Mouse (Mus musculus) heart, adult 2 months (tissue): ENCODE data around the gene Trim50. TPM values are rescaled to one million over a fixed set of nuclear protein-coding genes. Genes with fewer than 3 reads are reported as not detected.

ENCODE experiments used
- DNase-seq, 2 experiments: peaks; one replicate each; pipeline ENCODE4 v3.0.0; 2021
- H3K27ac ChIP-seq: fragments of 200-600 bp; 2 replicates; pipeline ENCODE4 v1.8.1; 2022
- H3K27me3 ChIP-seq: fragments of 200-500 bp; 2 replicates; pipeline ENCODE4 v1.6.1; 2012; ENCODE audit warnings: mild to moderate bottlenecking, low read length, inconsistent platforms, mixed read lengths; ENCODE audit not compliant: control insufficient read depth, insufficient read depth
- H3K36me3 ChIP-seq: fragments of 200-500 bp; 2 replicates; pipeline ENCODE4 v1.6.1; 2012; ENCODE audit warnings: low read length, inconsistent platforms; ENCODE audit not compliant: control insufficient read depth, insufficient read depth
- H3K4me1 ChIP-seq: fragments of 200-500 bp; 2 replicates; pipeline ENCODE4 v1.6.1; 2011; ENCODE audit warnings: low read length; ENCODE audit not compliant: control insufficient read depth, insufficient read depth
- H3K4me3 ChIP-seq: fragments of 200-600 bp; 2 replicates; pipeline ENCODE4 v1.8.1; 2022
- H3K79me2 ChIP-seq: fragments of 200-500 bp; replicated peaks from 2 replicates; pipeline ENCODE4 v1.6.1; 2012; ENCODE audit warnings: mild to moderate bottlenecking, inconsistent platforms, low read length, moderate library complexity, mixed read lengths; ENCODE audit not compliant: control insufficient read depth, insufficient read depth
- H3K9ac ChIP-seq: fragments of 200-500 bp; 2 replicates; pipeline ENCODE4 v1.6.1; 2012; ENCODE audit warnings: low read depth, mild to moderate bottlenecking, control low read depth, inconsistent platforms, low read length, mixed read lengths
- CTCF ChIP-seq: fragments of 200-600 bp; IDR thresholded peaks from 2 replicates; pipeline ENCODE4 v1.8.1; 2022; ENCODE audit warnings: antibody characterized with exemption, mild to moderate bottlenecking, moderate library complexity
- EP300 ChIP-seq: fragments of 200-500 bp; IDR thresholded peaks from 2 replicates; pipeline ENCODE4 v1.6.1; 2011; ENCODE audit warnings: low read depth, low read length, control low read depth; ENCODE audit not compliant: insufficient read depth
- POLR2A ChIP-seq: fragments of 200-500 bp; IDR thresholded peaks from 2 replicates; pipeline ENCODE4 v1.6.1; 2011; ENCODE audit warnings: mild to moderate bottlenecking, low read depth, low read length, control low read depth; ENCODE audit not compliant: insufficient read depth
- WGBS: fragments of 180-500 bp; shearing (Covaris S2); methylation state at CpG from one replicate; pipeline ENCODE4 v1.1.7; 2018; 5-methylcytosine and 5-hydroxymethylcytosine counted together
- intact Hi-C: fragments of 180-260 bp; cut with DNase I; formaldehyde crosslinking; loops from one replicate; pipeline ENCODE4 v1.15.1; 2025
- polyA plus RNA-seq: library from polyadenylated mRNA; depleted of rRNA; stranded (reverse); fragments of >200 nt; gene quantifications from 2 replicates; pipeline ENCODE4 v1.2.3, GENCODE M21; 2012
- total RNA-seq, 2 experiments: library from RNA; stranded (reverse); gene quantifications; 2 replicates each; pipeline ENCODE4 v1.2.3; 2021

Gene Trim50
- total and polyA plus RNA-seq, 3 experiments, result 0.11 to 0.18 TPM; not detected in 1

GRCm38 (mm10) chr5:135369787-135370654 lies 16.9 kb downstream of the Trim50 start, which contains the start of gene Nsun5:
TSS of gene Nsun5 (plus strand) at chr5:135369953.
- DNase-seq, result peak; percentile 93 to 96
- under 1% methylated on average over 64 of the region's 64 CpGs for WGBS
- TF ChIP-seq CTCF, result no peak
- peak; percentile 76; the same call in 1 of the 2 replicates for TF ChIP-seq EP300
- TF ChIP-seq POLR2A, result peak; percentile 81
- Histone ChIP-seq H3K27me3 (no peaks in the 10 kb centered on the region), H3K9ac (peak within 1 kb of the TSS; percentile 82), H3K4me1 (no peaks in the 10 kb centered on the region), H3K36me3 (no peaks in the 10 kb centered on the region), H3K4me3 (peak within 1 kb of the TSS; percentile 90), H3K79me2 (no peaks in the 10 kb centered on the region), H3K27ac (peak within 1 kb of the TSS; percentile 79)
- intact Hi-C loops, result no loop called here

GRCm38 (mm10) chr5:135371195-135371594 lies 18.1 kb downstream of the Trim50 start:
- H3K27me3 ChIP-seq, result no peaks in the 10 kb centered on the region
- H3K27ac ChIP-seq, result no peak overlapping the region
- no peak overlapping the region for H3K9ac ChIP-seq
- no peak for DNase-seq
- no peaks in the 10 kb centered on the region for H3K79me2 ChIP-seq
- no peak overlapping the region for H3K4me3 ChIP-seq
- H3K4me1 ChIP-seq, result no peaks in the 10 kb centered on the region
- intact Hi-C loops, result no loop called here
- no peaks in the 10 kb centered on the region for H3K36me3 ChIP-seq
- 96% methylated on average over 13 of the region's 13 CpGs for WGBS
- TF ChIP-seq CTCF (no peak), POLR2A (no peak), EP300 (no peak)

- H3K27me3 ChIP-seq, result no peaks in the 10 kb centered on the region
- peak; percentile 38 for TF ChIP-seq CTCF
- no peak for TF ChIP-seq POLR2A
- TF ChIP-seq EP300, result no peak
- no peak overlapping the region for H3K27ac ChIP-seq
- H3K79me2 ChIP-seq, result no peaks in the 10 kb centered on the region
- no peak overlapping the region for H3K9ac ChIP-seq
- no peak overlapping the region for H3K4me3 ChIP-seq
- intact Hi-C loops, result no loop called here
- H3K36me3 ChIP-seq, result no peaks in the 10 kb centered on the region
- H3K4me1 ChIP-seq, result no peaks in the 10 kb centered on the region
- 95% methylated on average over 5 of the region's 5 CpGs for WGBS
- no peak for DNase-seq
Measured at GRCm38 (mm10) chr5:135373601-135374000, 20.5 kb downstream of the Trim50 start.

GRCm38 (mm10) chr5:135375167-135375566 lies 22.1 kb downstream of the Trim50 start:
- H3K4me1 ChIP-seq, result no peaks in the 10 kb centered on the region
- DNase-seq, result peak; percentile 33 to 48
- no peak overlapping the region for H3K9ac ChIP-seq
- intact Hi-C loops, result no loop called here
- H3K27ac ChIP-seq, result no peak overlapping the region
- no peaks in the 10 kb centered on the region for H3K79me2 ChIP-seq
- no peak overlapping the region for H3K4me3 ChIP-seq
- H3K36me3 ChIP-seq, result no peaks in the 10 kb centered on the region
- TF ChIP-seq POLR2A (no peak), CTCF (no peak)
- 29% methylated on average over 8 of the region's 8 CpGs for WGBS
- H3K27me3 ChIP-seq, result no peaks in the 10 kb centered on the region

GRCm38 (mm10) chr5:135376341-135376740 lies 23.2 kb downstream of the Trim50 start:
- intact Hi-C loops, result no loop called here

GRCm38 (mm10) chr5:135380681-135381080 lies 27.6 kb downstream of the Trim50 start:
- H3K4me1 ChIP-seq, result no peaks in the 10 kb centered on the region; the same call in 1 of the 2 replicates
- no peaks in the 10 kb centered on the region for H3K36me3 ChIP-seq
- 85% methylated on average over 4 of the region's 4 CpGs for whole genome bisulfite sequencing
- no peak for DNase-seq
- H3K27ac ChIP-seq, result no peak overlapping the region; the same call in 1 of the 2 replicates
- no peak overlapping the region for H3K4me3 ChIP-seq
- no peaks in the 10 kb centered on the region for H3K79me2 ChIP-seq
- intact Hi-C loops, result no loop called here
- no peak overlapping the region for H3K9ac ChIP-seq
- H3K27me3 ChIP-seq, result no peaks in the 10 kb centered on the region
- TF ChIP-seq CTCF (no peak), POLR2A (no peak), EP300 (no peak)

More at GRCm38 (mm10) chr5:135376341-135376740, 23.2 kb downstream of the Trim50 start:
- Histone ChIP-seq H3K4me3 (no peak overlapping the region), H3K27ac (no peak overlapping the region), H3K27me3 (no peaks in the 10 kb centered on the region), H3K36me3 (no peaks in the 10 kb centered on the region), H3K9ac (no peak overlapping the region), H3K4me1 (no peaks in the 10 kb centered on the region), H3K79me2 (no peaks in the 10 kb centered on the region)
- no peak for DNase-seq
- TF ChIP-seq POLR2A (no peak), EP300 (no peak), CTCF (no peak)
- WGBS, result 74% methylated on average over 2 of the region's 2 CpGs
